Mouse (Mus musculus) liver, adult (tissue): ENCODE data around the gene Gtpbp8.

Experiments
- GATA4 ChIP-seq: IDR thresholded peaks from 2 replicates; pipeline ENCODE4 v1.6.1; 2014; ENCODE audit warnings: mild to moderate bottlenecking, low read length; ENCODE audit not compliant: insufficient replicate concordance

Gene Gtpbp8

GRCm38 (mm10) chr16:44745471-44745865 is 695 bp downstream of the Gtpbp8 start:
- no peak for TF ChIP-seq GATA4

- no peak for TF ChIP-seq GATA4
Measured at GRCm38 (mm10) chr16:44742753-44743152, 3.4 kb downstream of the Gtpbp8 start.

- TF ChIP-seq GATA4: no peak
Measured at GRCm38 (mm10) chr16:44736118-44736517, 10.0 kb downstream of the Gtpbp8 start.

GRCm38 (mm10) chr16:44735676-44736075 is 10.5 kb downstream of the Gtpbp8 start:
- no peak for TF ChIP-seq GATA4

- TF ChIP-seq GATA4: no peak
Measured at GRCm38 (mm10) chr16:44734059-44734458, 12.1 kb downstream of the Gtpbp8 start.

GRCm38 (mm10) chr16:44727525-44727924 is 18.6 kb downstream of the Gtpbp8 start:
- TF ChIP-seq GATA4: no peak

GRCm38 (mm10) chr16:44725286-44726223 is 20.6 kb downstream of the Gtpbp8 start:
- no peak for TF ChIP-seq GATA4

GRCm38 (mm10) chr16:44724847-44725246 is 21.3 kb downstream of the Gtpbp8 start:
- no peak for TF ChIP-seq GATA4

- no peak; the same call in 1 of the 2 replicates for TF ChIP-seq GATA4
Measured at GRCm38 (mm10) chr16:44724083-44724787, 21.9 kb downstream of the Gtpbp8 start, which contains the start of gene Nepro. TSS of gene Nepro (plus strand) at chr16:44724301.

GRCm38 (mm10) chr16:44722666-44723065 is 23.5 kb downstream of the Gtpbp8 start:
- TF ChIP-seq GATA4: no peak

GRCm38 (mm10) chr16:44720518-44720917 is 25.6 kb downstream of the Gtpbp8 start:
- no peak for TF ChIP-seq GATA4

- no peak for TF ChIP-seq GATA4
Measured at GRCm38 (mm10) chr16:44719349-44719748, 26.8 kb downstream of the Gtpbp8 start.

- TF ChIP-seq GATA4: no peak
Measured at GRCm38 (mm10) chr16:44717838-44718237, 28.3 kb downstream of the Gtpbp8 start.

GRCm38 (mm10) chr16:44717141-44717634 is 29.0 kb downstream of the Gtpbp8 start:
- no peak for TF ChIP-seq GATA4

- TF ChIP-seq GATA4: no peak
Measured at GRCm38 (mm10) chr16:44716305-44717140, 29.6 kb downstream of the Gtpbp8 start.

GRCm38 (mm10) chr16:44703458-44703857 is 42.7 kb downstream of the Gtpbp8 start:
- no peak for TF ChIP-seq GATA4

- TF ChIP-seq GATA4: no peak
Measured at GRCm38 (mm10) chr16:44702272-44702671, 43.9 kb downstream of the Gtpbp8 start.
